In the genomic region with DNA sequence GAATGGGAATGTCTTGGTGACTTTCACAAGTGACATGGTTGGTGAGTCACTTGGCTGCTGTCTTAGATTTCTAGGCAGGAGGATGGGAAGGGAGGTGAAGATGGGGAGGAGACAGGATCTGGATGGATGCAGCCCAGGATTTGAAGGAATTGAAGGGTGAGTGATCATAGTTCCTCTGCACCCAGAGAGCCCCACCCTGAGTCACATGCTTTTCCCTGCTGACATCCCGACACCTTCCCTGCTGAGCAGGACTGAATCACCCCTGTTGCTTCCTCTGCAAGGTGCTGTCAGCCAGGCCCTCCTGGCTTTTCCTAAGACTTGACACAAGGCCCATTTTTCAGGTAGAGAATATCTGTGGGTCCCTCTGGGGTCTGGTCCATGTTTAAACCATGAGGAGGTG, we compare ENCODE assay signal across 16 mouse cellular contexts. TPM values are rescaled to one million over a fixed set of nuclear protein-coding genes. Genes with fewer than 3 reads are reported as not detected.
DNase-seq lines count a peak whose midpoint lies in the region; ATAC-seq lines count a peak whose summit lies in the region.
"Had no signal": no experiment of that assay in that cellular context is flagged by ENCODE, and none has a peak within 500 bp of the region (broad histone marks: within the 10 kb centered on the region; RNA-seq: fewer than 3 reads in every experiment).

No protein-coding gene starts in this region.

- DNase-seq in ES-CJ7 (ENCODE audit: low read depth, low spot score), result peak; percentile 18
- peak; percentile 23 for DNase-seq in R1 (ENCODE audit: low read depth, low spot score)
- peak; percentile 22 for DNase-seq in brain, adult 2 months (ENCODE audit: low read depth, low spot score)
- no peak for DNase-seq in frontal cortex, postnatal 36 days (ENCODE audit: low spot score in 2 of 2)
- DNase-seq in urinary bladder, postnatal 25 days (ENCODE audit: low spot score), result no peak
- DNase-seq: adrenal gland, postnatal 10 days; adrenal gland, postnatal 36 days; cerebellum, adult 11-12 months; cerebellum, adult 8-10 months; cerebellum, postnatal 14 days; gastrocnemius, adult 2 months; gastrocnemius, postnatal 14 days had no signal

- no peak for ATAC-seq in erythroblast, adult 5-6 weeks (replicated peaks; ENCODE audit: low FRiP score, poor library complexity, severe bottlenecking)
- ATAC-seq: CD4-positive, CD25-positive, alpha-beta regulatory T cell, adult 4 months; forebrain, embryonic 13.5 days; forebrain, embryonic 16.5 days had no signal

RNA-seq across cellular contexts. Expression of gene Vps8, which starts 41.4 kb away (rescaled TPM):
- total RNA-seq in erythroblast, adult 5-6 weeks (2015; ENCODE audit: low replicate concordance), result 3.6 and 9.4 TPM in 2 replicates
- total RNA-seq in erythroblast, adult 5-6 weeks (2017; ENCODE audit: low replicate concordance), result 6.4 and 12.6 TPM in 2 replicates

Comparison
In these comparisons a context has a peak if more than half of its experiments do, and no peak if none do; other contexts are left out.
1. DNase-seq: peak in ES-CJ7 (single experiment), R1 (single experiment) and brain, adult 2 months (single experiment); none in frontal cortex, postnatal 36 days (0 of 2) and urinary bladder, postnatal 25 days (single experiment).